Mouse (Mus musculus): Measurements from ENCODE around the gene Fam47c.

Gene Fam47c

GRCm38 (mm10) chrX:78737463-78737862, at the start of gene Fam47c:
Fam47c (plus strand) TSS chrX:78737763.
- no peak for DNase-seq

- no peak for DNase-seq
Measured at GRCm38 (mm10) chrX:78769408-78769807, 31.8 kb downstream of the Fam47c start.

- DNase-seq: no peak
Measured at GRCm38 (mm10) chrX:78777078-78777477, 39.5 kb downstream of the Fam47c start.
